Mouse (Mus musculus) erythroblast, embryonic 14.5 days (primary cell): Measurements from ENCODE around the gene Pold1.

ENCODE experiments used
- GATA1 ChIP-seq: IDR thresholded peaks from 2 replicates; pipeline ENCODE4 v1.6.1; 2012; ENCODE audit warnings: low read length, inconsistent platforms, mixed read lengths
- TAL1 ChIP-seq: IDR thresholded peaks from 3 replicates; pipeline ENCODE4 v1.6.1; 2012; ENCODE audit warnings: low read length, inconsistent platforms, mixed read lengths

- TF ChIP-seq GATA1 (no peak), TAL1 (no peak)
Measured at GRCm38 (mm10) chr7:44543071-44543470, 5.6 kb downstream of the Pold1 start.
